Mouse (Mus musculus) fibroblast of lung, adult 2 months (primary cell): ENCODE data around the gene Lrig3.

ENCODE experiments used
- DNase-seq: peaks from one replicate; pipeline ENCODE4 v3.0.0-alpha.2; 2011; ENCODE audit warnings: low read depth

The Lrig3 gene

GRCm38 (mm10) chr10:125964709-125965108 is 1.3 kb upstream of the Lrig3 start:
- no peak for DNase-seq

- DNase-seq: no peak
Measured at GRCm38 (mm10) chr10:125966481-125967251, 698 bp downstream of the Lrig3 start.

- no peak for DNase-seq
Measured at GRCm38 (mm10) chr10:125967436-125968160, 1.6 kb downstream of the Lrig3 start.

GRCm38 (mm10) chr10:125968191-125969132 is 2.5 kb downstream of the Lrig3 start:
- DNase-seq: no peak

GRCm38 (mm10) chr10:125969133-125969490 is 3.1 kb downstream of the Lrig3 start:
- no peak for DNase-seq

- no peak for DNase-seq
Measured at GRCm38 (mm10) chr10:125970031-125970430, 4.1 kb downstream of the Lrig3 start.

GRCm38 (mm10) chr10:125970500-125970899 is 4.5 kb downstream of the Lrig3 start:
- DNase-seq: no peak

GRCm38 (mm10) chr10:125973726-125974125 is 7.8 kb downstream of the Lrig3 start:
- no peak for DNase-seq

- no peak for DNase-seq
Measured at GRCm38 (mm10) chr10:125981938-125982337, 16.0 kb downstream of the Lrig3 start.

GRCm38 (mm10) chr10:125984473-125985035 is 18.6 kb downstream of the Lrig3 start:
- DNase-seq: no peak

GRCm38 (mm10) chr10:125985795-125986194 is 19.8 kb downstream of the Lrig3 start:
- no peak for DNase-seq

GRCm38 (mm10) chr10:125986443-125986842 is 20.5 kb downstream of the Lrig3 start:
- no peak for DNase-seq

- no peak for DNase-seq
Measured at GRCm38 (mm10) chr10:125987307-125987706, 21.3 kb downstream of the Lrig3 start.

GRCm38 (mm10) chr10:125988037-125988436 is 22.1 kb downstream of the Lrig3 start:
- no peak for DNase-seq

GRCm38 (mm10) chr10:125989890-125990289 is 23.9 kb downstream of the Lrig3 start:
- DNase-seq: no peak

GRCm38 (mm10) chr10:125990394-125990793 is 24.4 kb downstream of the Lrig3 start:
- no peak for DNase-seq

GRCm38 (mm10) chr10:125991819-125992218 is 25.9 kb downstream of the Lrig3 start:
- DNase-seq: no peak

- DNase-seq: no peak
Measured at GRCm38 (mm10) chr10:125994855-125995254, 28.9 kb downstream of the Lrig3 start.

GRCm38 (mm10) chr10:125995701-125996100 is 29.7 kb downstream of the Lrig3 start:
- DNase-seq: no peak

GRCm38 (mm10) chr10:125996989-125997388 is 31.0 kb downstream of the Lrig3 start:
- no peak for DNase-seq

- no peak for DNase-seq
Measured at GRCm38 (mm10) chr10:125999561-125999960, 33.6 kb downstream of the Lrig3 start.

GRCm38 (mm10) chr10:126000861-126001390 is 35.0 kb downstream of the Lrig3 start:
- DNase-seq: peak; percentile 94
